Mouse (Mus musculus) c-Kit-positive CD71-negative TER-119-negative erythroid progenitor cells, embryonic 14.5 days (primary cell): ENCODE measurements at regions not wholly inside any gene's neighbourhood (a gene's known extent, or its start where the extent isn't known, plus 50 kb on each side); places are given as distances from the start of the nearest gene placed in this dataset.
"Not testable (repeated sequence)": the region's sequence is repeated elsewhere in the genome, so short reads cannot be mapped to it uniquely, and the experiment has no call there.

Experiments used
- DNase-seq: peaks from one replicate; pipeline ENCODE4 v3.0.0-alpha.2; 2013; ENCODE audit warnings: low read depth

- no peak for DNase-seq
These were observed 179.4 kb upstream of the Ube2e1 start for GRCm38 (mm10) chr14:18511094-18511493.

- no peak for DNase-seq
These were observed 176.6 kb upstream of the Ube2e1 start for GRCm38 (mm10) chr14:18508359-18508647.

- no peak for DNase-seq
These were observed 176.1 kb upstream of the Ube2e1 start for GRCm38 (mm10) chr14:18507582-18508358.

GRCm38 (mm10) chr14:18506168-18506567 lies 174.5 kb upstream of the Ube2e1 start:
- peak; percentile 9 for DNase-seq

GRCm38 (mm10) chr14:18500249-18500832 lies 168.7 kb upstream of the Ube2e1 start:
- DNase-seq, result no peak

GRCm38 (mm10) chr14:18494048-18494447 lies 162.4 kb upstream of the Ube2e1 start:
- no peak for DNase-seq

- no peak for DNase-seq
These were observed 154.6 kb upstream of the Ube2e1 start for GRCm38 (mm10) chr14:18486132-18486800.

- no peak for DNase-seq
These were observed 153.9 kb upstream of the Ube2e1 start for GRCm38 (mm10) chr14:18485526-18485925.

GRCm38 (mm10) chr14:18476795-18477320 lies 145.2 kb upstream of the Ube2e1 start:
- DNase-seq, result no peak

- DNase-seq, result no peak
These were observed 137.0 kb upstream of the Ube2e1 start for GRCm38 (mm10) chr14:18468611-18469010.

GRCm38 (mm10) chr14:18466864-18467263 lies 135.2 kb upstream of the Ube2e1 start:
- DNase-seq, result not testable (repeated sequence)

- DNase-seq, result not testable (repeated sequence)
These were observed 132.5 kb upstream of the Ube2e1 start for GRCm38 (mm10) chr14:18464199-18464598.

- no peak for DNase-seq
These were observed 131.7 kb upstream of the Ube2e1 start for GRCm38 (mm10) chr14:18463230-18463873.

GRCm38 (mm10) chr14:18462381-18462780 lies 130.7 kb upstream of the Ube2e1 start:
- no peak for DNase-seq

GRCm38 (mm10) chr14:18448666-18449065 lies 117.0 kb upstream of the Ube2e1 start:
- DNase-seq, result no peak

- no peak for DNase-seq
These were observed 112.8 kb upstream of the Ube2e1 start for GRCm38 (mm10) chr14:18444492-18444891.

- not testable (repeated sequence) for DNase-seq
These were observed 97.3 kb upstream of the Ube2e1 start for GRCm38 (mm10) chr14:18428968-18429367.

GRCm38 (mm10) chr14:18425887-18426286 lies 94.2 kb upstream of the Ube2e1 start:
- no peak for DNase-seq

GRCm38 (mm10) chr14:18416839-18417238 lies 85.2 kb upstream of the Ube2e1 start:
- no peak for DNase-seq

- no peak for DNase-seq
These were observed 84.7 kb upstream of the Ube2e1 start for GRCm38 (mm10) chr14:18416319-18416718.

GRCm38 (mm10) chr14:18398953-18399352 lies 67.3 kb upstream of the Ube2e1 start:
- DNase-seq, result no peak

- DNase-seq, result no peak
These were observed 64.6 kb upstream of the Ube2e1 start for GRCm38 (mm10) chr14:18396206-18396764.
